Mouse (Mus musculus): ENCODE data around the gene Cttnbp2nl. TPM values are rescaled to one million over a fixed set of nuclear protein-coding genes. Genes with fewer than 3 reads are reported as not detected.

Gene Cttnbp2nl
- polyA plus RNA-seq, 1 experiment from 2014 or later, result 23.0 TPM

DNA sequence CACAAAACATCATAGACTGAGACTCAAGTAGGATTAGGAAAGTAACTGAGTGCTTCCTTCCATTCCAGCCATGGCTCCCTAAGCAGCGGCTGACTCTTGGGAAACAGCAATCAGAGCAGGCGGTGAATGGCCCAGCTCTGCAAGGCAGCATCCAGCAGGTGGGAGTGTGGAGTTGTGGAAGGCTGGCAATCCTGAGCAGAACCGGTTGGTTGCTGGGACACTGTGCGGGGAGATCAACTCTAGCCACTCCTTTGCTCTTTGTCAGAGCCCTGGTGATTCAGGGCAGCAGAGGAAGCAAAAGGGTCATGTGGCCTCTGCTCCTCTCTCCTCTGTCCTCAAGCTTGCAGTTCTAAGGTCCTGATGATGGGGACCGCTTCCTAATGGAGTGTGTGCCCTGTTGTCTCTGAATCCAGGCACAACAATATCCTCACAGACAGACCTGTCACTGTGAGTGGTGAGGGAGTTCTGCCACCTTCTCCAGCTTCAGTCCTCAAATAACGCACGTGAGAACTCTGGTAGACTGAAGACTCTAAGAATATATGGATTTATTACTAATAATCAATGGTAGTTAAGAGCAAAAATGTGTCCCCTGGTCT, 25.4 kb upstream of the Cttnbp2nl start:
- Histone ChIP-seq H3K4me3 (replicated peaks) (no peak overlapping the region), H3K27ac (no peak overlapping the region), H3K4me2 (no peak overlapping the region), H3K9ac (no peak overlapping the region), H3K4me1 (no peaks in the 10 kb centered on the region), H3K27me3 (replicated peaks) (no peaks in the 10 kb centered on the region), H3K36me3 (no peaks in the 10 kb centered on the region), H3K9me3 (no peaks in the 10 kb centered on the region)
- WGBS, result 21% methylated on average over 7 of the region's 7 CpGs
- ATAC-seq (ENCODE audit: insufficient read depth, low FRiP score, low read depth), result peak; percentile 78; the same call in 1 of the 2 replicates

DNA sequence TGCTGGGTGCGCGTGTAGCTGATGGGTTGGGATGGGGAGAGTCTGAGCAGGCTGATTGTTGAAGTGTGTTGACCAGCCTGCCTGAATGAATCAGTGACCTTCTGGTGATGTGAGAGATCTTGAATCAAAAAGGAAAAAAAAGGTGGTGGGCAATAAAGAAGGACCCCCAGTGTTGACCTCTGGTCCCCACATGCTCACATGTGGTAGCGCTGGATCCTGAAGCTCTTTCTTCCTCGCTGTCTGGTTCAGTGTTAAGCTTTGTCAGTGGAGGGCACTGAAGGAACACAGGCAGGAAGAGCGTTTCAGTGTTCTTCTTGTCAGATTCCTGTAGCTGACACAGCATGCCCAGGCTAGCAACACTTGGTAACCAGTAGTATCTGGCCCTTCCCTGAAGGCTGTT, 22.9 kb upstream of the Cttnbp2nl start:
- Histone ChIP-seq H3K4me3 (replicated peaks) (no peak overlapping the region), H3K9ac (no peak overlapping the region), H3K4me1 (no peaks in the 10 kb centered on the region), H3K27me3 (replicated peaks) (no peaks in the 10 kb centered on the region), H3K27ac (no peak overlapping the region), H3K36me3 (no peaks in the 10 kb centered on the region), H3K9me3 (no peaks in the 10 kb centered on the region), H3K4me2 (no peak overlapping the region)
- ATAC-seq (ENCODE audit: insufficient read depth, low FRiP score, low read depth), result no peak
- WGBS, result 89% methylated on average over 5 of the region's 5 CpGs

DNA sequence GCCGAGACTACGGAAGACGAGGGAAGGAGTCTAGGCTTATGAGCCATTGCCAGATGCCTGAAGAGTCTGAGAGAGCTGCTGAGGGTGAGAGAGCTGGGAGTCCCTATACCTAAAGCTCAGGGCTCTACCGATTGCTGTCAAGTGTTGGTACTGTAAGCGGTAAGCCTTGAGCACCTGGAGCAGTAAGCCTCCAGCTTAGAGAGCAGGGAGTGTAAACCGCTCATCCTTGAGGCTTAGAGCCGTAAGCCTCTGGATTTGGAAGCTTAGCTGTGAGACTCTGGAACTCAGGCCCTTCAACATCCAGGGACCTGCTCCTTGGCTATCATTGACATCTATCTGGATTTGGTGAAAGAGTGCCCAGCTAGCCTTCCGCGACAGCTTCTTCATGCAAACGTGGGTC, 19.6 kb upstream of the Cttnbp2nl start:
- WGBS, result 88% methylated on average over 10 of the region's 10 CpGs
- no peak for ATAC-seq (ENCODE audit: insufficient read depth, low FRiP score, low read depth)
- Histone ChIP-seq H3K36me3 (no peaks in the 10 kb centered on the region), H3K4me1 (no peaks in the 10 kb centered on the region), H3K4me3 (replicated peaks) (no peak overlapping the region), H3K27ac (no peak overlapping the region), H3K4me2 (no peak overlapping the region), H3K27me3 (replicated peaks) (no peaks in the 10 kb centered on the region), H3K9me3 (no peaks in the 10 kb centered on the region), H3K9ac (no peak overlapping the region)

DNA sequence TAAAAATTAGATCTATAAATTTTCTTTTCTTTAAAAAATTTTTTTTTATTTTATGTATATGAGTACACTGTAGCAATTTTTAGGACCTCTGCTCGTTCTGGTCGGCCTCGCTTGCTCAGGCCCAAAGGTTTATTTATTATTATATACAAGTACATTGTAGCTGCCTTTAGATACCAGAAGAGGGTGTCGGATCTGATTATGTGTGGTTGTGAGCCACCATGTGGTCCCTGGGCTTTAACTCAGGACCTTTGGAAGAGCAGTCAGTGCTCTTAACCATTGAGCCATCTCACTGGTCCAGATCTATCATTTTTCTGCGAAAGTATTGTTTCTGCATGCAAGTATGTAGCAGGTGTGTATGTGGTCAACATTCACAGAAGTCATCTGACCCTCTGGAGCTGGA, 18.3 kb upstream of the Cttnbp2nl start:
- ATAC-seq (ENCODE audit: insufficient read depth, low FRiP score, low read depth), result no peak
- no peak overlapping the region for H3K27ac ChIP-seq
- 86% methylated on average over 5 of the region's 5 CpGs for WGBS
- no peaks in the 10 kb centered on the region for H3K27me3 ChIP-seq (replicated peaks)
- no peaks in the 10 kb centered on the region for H3K4me1 ChIP-seq
- H3K36me3 ChIP-seq, result no peaks in the 10 kb centered on the region
- no peak overlapping the region for H3K9ac ChIP-seq
- H3K4me3 ChIP-seq (replicated peaks), result no peak overlapping the region
- no peak overlapping the region for H3K4me2 ChIP-seq
- H3K9me3 ChIP-seq, result no peaks in the 10 kb centered on the region

DNA sequence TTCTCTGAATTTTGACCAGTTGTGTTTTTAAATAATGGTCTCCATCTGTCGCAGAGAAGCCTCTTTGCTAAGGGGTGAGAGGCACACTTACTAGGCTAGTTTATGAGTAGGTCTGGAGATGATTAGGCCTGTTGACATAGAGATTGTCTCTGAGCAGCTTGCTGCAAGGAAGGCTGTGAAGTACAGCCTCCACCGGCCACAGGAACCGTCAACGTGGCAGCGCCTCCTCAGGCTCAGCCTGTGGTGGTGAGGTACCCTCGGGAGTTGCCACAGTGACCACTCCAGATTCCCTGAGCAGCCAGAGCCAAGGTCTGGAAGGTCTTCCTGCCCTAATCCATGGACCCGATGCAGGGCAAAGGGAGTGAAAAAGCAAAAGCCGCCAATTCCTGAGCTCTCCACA, 17.6 kb upstream of the Cttnbp2nl start:
- Histone ChIP-seq H3K4me3 (replicated peaks) (no peak overlapping the region), H3K27me3 (replicated peaks) (no peaks in the 10 kb centered on the region), H3K4me1 (no peaks in the 10 kb centered on the region), H3K27ac (no peak overlapping the region), H3K9me3 (no peaks in the 10 kb centered on the region), H3K36me3 (no peaks in the 10 kb centered on the region), H3K4me2 (no peak overlapping the region), H3K9ac (no peak overlapping the region)
- no peak for ATAC-seq (ENCODE audit: insufficient read depth, low FRiP score, low read depth)
- WGBS, result 75% methylated on average over 8 of the region's 8 CpGs

DNA sequence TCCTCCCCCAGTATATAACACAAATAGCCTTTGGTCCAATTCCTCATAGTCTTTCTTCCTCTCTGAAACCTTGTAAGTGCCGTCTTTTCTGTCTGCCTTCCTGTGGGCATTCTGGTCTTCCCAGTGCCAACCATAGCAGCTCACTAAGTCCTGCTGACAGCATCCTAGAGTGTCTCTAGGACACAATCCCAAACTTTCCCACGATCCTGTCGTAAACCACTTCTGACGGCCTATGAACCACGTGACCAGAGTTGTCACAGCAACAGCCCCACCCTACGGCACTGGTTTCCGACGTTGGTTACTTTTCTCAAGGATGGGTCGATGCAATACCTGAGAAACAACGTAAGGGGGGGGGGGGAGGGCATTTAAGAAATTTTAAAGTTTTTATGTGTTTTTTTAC, 13.6 kb upstream of the Cttnbp2nl start, which contains the start of gene 4930564D02Rik:
4930564D02Rik (plus strand) TSS at position 301 of the 400 bp plus-strand sequence.
- H3K4me1 ChIP-seq, result no peaks in the 10 kb centered on the region
- no peak within 1 kb of the TSS for H3K4me2 ChIP-seq
- no peak within 1 kb of the TSS for H3K27ac ChIP-seq
- H3K36me3 ChIP-seq, result no peaks in the 10 kb centered on the region
- H3K4me3 ChIP-seq (replicated peaks), result no peak within 1 kb of the TSS
- no peaks in the 10 kb centered on the region for H3K27me3 ChIP-seq (replicated peaks)
- WGBS, result 81% methylated on average over 10 of the region's 10 CpGs
- ATAC-seq (ENCODE audit: insufficient read depth, low FRiP score, low read depth), result no peak
- H3K9ac ChIP-seq, result no peak within 1 kb of the TSS
- H3K9me3 ChIP-seq, result no peaks in the 10 kb centered on the region

DNA sequence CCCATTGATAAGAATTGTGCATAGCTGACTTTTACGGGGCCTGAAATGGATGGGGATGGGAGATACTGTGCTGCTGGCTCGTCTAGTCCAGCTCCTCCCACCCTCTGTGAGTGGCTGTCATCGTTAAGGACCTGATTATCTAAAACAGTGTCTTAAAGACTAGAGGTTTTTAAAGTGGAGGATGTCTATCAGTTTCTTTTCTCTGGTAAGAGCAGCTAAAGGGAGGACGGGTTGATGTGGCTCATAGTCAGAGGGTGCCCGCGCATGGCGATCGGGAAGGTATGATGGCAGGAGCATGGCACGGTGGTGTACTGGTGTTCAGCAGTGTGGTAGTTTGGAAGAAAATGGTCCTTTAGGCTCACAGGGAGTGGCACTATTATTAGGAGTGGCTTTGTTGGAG, 9.7 kb upstream of the Cttnbp2nl start:
- Histone ChIP-seq H3K4me3 (replicated peaks) (no peak overlapping the region), H3K36me3 (no peaks in the 10 kb centered on the region), H3K4me1 (no peaks in the 10 kb centered on the region; the same call in 1 of the 2 replicates), H3K27me3 (replicated peaks) (0 out of 2 replicates have a peak, but pooled peaks cover 5% of the 10 kb centered on the region), H3K4me2 (no peak overlapping the region), H3K9ac (no peak overlapping the region), H3K9me3 (no peaks in the 10 kb centered on the region), H3K27ac (no peak overlapping the region)
- ATAC-seq (ENCODE audit: insufficient read depth, low FRiP score, low read depth), result no peak
- 78% methylated on average over 9 of the region's 9 CpGs for WGBS

DNA sequence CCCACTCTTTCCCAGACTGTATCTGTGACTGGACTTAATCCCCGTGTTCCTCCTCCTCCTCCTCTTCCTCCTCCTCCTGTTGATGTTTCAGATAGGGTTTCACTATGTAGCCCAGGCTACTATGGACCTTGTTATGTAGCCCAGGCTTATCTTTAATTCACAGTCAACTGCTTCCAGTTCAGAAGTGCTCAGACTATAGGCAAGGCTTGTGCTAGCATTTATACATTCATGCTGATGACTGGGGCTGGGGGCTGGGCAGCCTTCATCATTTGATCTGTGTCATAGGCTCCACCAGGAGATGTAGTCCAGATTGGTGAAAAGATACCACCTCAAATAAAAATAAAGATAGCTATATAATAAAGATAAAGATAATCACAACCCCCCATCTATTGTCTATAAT, 9.0 kb upstream of the Cttnbp2nl start:
- H3K27me3 ChIP-seq (replicated peaks), result 0 out of 2 replicates have a peak, but pooled peaks cover 5% of the 10 kb centered on the region
- H3K36me3 ChIP-seq, result no peaks in the 10 kb centered on the region
- no peak overlapping the region for H3K4me2 ChIP-seq
- H3K4me1 ChIP-seq, result no peaks in the 10 kb centered on the region; the same call in 1 of the 2 replicates
- no peak overlapping the region for H3K9ac ChIP-seq
- WGBS, result 61% methylated on average over 1 of the region's 1 CpGs
- no peak for ATAC-seq (ENCODE audit: insufficient read depth, low FRiP score, low read depth)
- no peak overlapping the region for H3K4me3 ChIP-seq (replicated peaks)
- H3K27ac ChIP-seq, result no peak overlapping the region
- no peaks in the 10 kb centered on the region for H3K9me3 ChIP-seq

DNA sequence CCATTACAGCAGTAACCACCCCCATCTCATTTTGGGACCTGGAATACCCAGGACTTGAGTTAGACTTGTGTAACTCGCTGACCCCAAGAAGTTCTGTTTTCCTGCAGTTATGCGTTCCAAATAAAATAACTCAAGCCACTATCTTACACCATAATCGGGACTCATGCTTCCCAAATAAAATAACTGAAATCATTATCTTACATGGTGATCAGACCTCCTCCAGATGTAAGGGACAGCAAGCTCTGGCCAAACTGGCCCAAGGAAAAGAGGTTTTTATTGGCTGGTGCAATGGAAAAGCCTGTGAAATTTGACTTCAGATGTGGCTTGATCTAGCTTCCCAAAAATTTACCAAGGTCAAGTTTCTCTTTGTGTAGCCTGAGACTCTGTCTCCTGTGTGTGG, 8.6 kb upstream of the Cttnbp2nl start:
- H3K4me1 ChIP-seq, result no peaks in the 10 kb centered on the region; the same call in 1 of the 2 replicates
- 77% methylated on average over 3 of the region's 3 CpGs for WGBS
- no peak overlapping the region for H3K27ac ChIP-seq
- no peak overlapping the region for H3K9ac ChIP-seq
- H3K4me3 ChIP-seq (replicated peaks), result no peak overlapping the region
- H3K36me3 ChIP-seq, result no peaks in the 10 kb centered on the region
- no peak for ATAC-seq (ENCODE audit: insufficient read depth, low FRiP score, low read depth)
- H3K9me3 ChIP-seq, result no peaks in the 10 kb centered on the region
- no peak overlapping the region for H3K4me2 ChIP-seq
- H3K27me3 ChIP-seq (replicated peaks), result 0 out of 2 replicates have a peak, but pooled peaks cover 5% of the 10 kb centered on the region

DNA sequence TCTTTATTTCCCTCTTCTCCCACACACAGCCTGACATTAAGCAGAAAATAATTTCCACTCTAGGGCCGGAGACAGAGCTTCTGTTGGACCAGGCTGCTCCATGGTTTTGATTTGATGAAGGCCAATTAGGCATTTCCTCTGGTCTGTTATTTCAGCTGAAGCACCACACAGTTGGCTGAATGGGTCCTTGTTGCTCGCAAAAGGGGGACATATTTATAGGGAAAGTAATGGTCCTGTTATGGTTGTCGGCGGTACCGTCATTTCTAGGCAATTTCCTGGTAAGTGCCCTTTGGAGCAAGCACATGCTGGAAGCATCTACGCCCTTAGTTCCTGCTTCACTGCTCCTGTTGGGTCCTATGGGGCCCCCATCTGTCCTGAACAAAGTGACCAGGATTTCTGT, 8.0 kb upstream of the Cttnbp2nl start:
- Histone ChIP-seq H3K4me2 (no peak overlapping the region), H3K27me3 (replicated peaks) (0 out of 2 replicates have a peak, but pooled peaks cover 5% of the 10 kb centered on the region), H3K4me1 (no peaks in the 10 kb centered on the region; the same call in 1 of the 2 replicates), H3K4me3 (replicated peaks) (no peak overlapping the region), H3K9me3 (no peaks in the 10 kb centered on the region), H3K9ac (no peak overlapping the region), H3K36me3 (no peaks in the 10 kb centered on the region), H3K27ac (no peak overlapping the region)
- no peak for ATAC-seq (ENCODE audit: insufficient read depth, low FRiP score, low read depth)
- 79% methylated on average over 6 of the region's 6 CpGs for WGBS

DNA sequence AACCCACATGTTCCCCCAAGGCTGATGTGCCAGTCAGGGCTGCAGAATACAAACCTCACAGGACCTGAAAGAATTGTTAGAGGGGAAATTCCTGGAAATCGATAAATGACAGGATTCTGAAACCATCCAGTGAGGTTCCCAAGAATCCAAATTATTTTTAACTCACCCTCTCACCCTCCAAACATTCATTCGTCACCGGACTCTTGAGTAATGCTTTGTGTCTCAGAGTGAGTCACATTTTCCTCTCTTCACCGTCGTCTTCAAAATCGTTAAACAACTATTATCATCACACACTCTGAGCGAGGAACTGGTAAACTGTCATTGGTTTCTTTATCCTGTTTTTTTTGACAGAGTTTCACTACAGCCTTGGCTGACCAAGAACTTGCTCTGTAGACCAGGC, 7.0 kb upstream of the Cttnbp2nl start:
- Histone ChIP-seq H3K9ac (no peak overlapping the region), H3K27me3 (replicated peaks) (0 out of 2 replicates have a peak, but pooled peaks cover 5% of the 10 kb centered on the region), H3K36me3 (no peaks in the 10 kb centered on the region)

DNA sequence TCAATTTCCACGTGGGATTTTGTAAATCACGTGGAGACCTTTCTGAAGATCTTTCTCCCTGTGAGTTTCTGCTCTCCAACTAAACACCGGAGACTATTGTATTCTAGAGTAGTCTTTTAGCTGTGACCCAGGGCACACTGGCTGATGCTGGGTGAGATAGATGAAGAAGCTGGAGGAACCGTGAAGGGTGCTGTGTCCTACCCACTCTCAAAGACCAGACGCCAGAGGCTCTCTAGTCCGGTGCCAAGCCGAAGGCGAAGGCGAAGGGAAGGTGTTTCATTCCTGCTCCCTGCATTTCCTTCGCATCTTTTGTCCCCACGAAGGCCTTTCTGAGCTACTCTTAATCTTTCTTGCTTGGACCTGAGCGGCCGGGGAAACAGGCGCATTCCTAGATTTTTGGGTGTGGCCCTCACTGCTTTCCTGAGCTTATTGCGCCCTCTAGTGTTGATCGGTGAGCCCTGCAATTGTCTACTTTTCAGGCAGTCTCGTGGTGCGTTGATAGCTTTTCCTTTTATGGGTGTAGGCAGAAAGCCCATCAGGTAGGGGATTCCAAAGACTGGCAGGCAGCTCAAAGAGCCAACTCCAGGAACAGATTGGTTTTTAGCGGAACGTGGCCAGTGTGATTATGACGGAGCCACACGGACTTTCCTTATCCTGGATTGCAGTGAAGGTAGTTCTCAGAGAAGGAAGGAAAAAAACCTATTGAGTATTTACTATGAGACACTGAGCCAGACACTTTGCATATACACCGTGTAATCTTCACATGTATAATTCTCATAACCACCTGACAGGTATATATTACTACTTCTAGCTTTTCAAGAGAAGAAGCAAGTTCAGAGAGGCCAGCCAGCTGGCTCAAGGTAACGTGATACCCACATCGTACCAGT, 5.9 kb upstream of the Cttnbp2nl start:
- peak overlapping the region; percentile 68 for H3K4me2 ChIP-seq
- H3K9ac ChIP-seq, result no peak overlapping the region
- H3K27me3 ChIP-seq (replicated peaks), result 0 out of 2 replicates have a peak, but pooled peaks cover 5% of the 10 kb centered on the region
- no peaks in the 10 kb centered on the region; the same call in 1 of the 2 replicates for H3K4me1 ChIP-seq
- peak overlapping the region; percentile 34 for H3K4me3 ChIP-seq (replicated peaks)
- ATAC-seq (ENCODE audit: insufficient read depth, low FRiP score, low read depth), result peak; percentile 29; the same call in 1 of the 2 replicates
- no peak overlapping the region for H3K27ac ChIP-seq
- 10% methylated on average over 25 of the region's 25 CpGs for WGBS
- H3K36me3 ChIP-seq, result no peaks in the 10 kb centered on the region
- no peaks in the 10 kb centered on the region for H3K9me3 ChIP-seq

More for the DNA sequence above, 7.0 kb upstream of the Cttnbp2nl start:
- no peak overlapping the region for H3K4me3 ChIP-seq (replicated peaks)
- H3K27ac ChIP-seq, result no peak overlapping the region
- WGBS, result 55% methylated on average over 7 of the region's 7 CpGs
- no peak overlapping the region for H3K4me2 ChIP-seq
- H3K9me3 ChIP-seq, result no peaks in the 10 kb centered on the region
- H3K4me1 ChIP-seq, result no peaks in the 10 kb centered on the region; the same call in 1 of the 2 replicates
- no peak for ATAC-seq (ENCODE audit: insufficient read depth, low FRiP score, low read depth)

Measured in stomach, embryonic 15.5 days (tissue).